Mouse (Mus musculus): ENCODE measurements around the gene Resp18.

Gene Resp18

GRCm38 (mm10) chr1:75278228-75278627, at the start of gene Resp18:
TSS of gene Resp18 (minus strand) at chr1:75278415.
- DNase-seq = no peak

- no peak for DNase-seq
Observed at GRCm38 (mm10) chr1:75327461-75327860, 49.2 kb upstream of the Resp18 start.

- no peak for DNase-seq
Observed at GRCm38 (mm10) chr1:75319166-75319565, 41.0 kb upstream of the Resp18 start.

GRCm38 (mm10) chr1:75318736-75319135, 40.5 kb upstream of the Resp18 start:
- DNase-seq = no peak

- no peak for DNase-seq
Observed at GRCm38 (mm10) chr1:75318301-75318700, 40.1 kb upstream of the Resp18 start.

GRCm38 (mm10) chr1:75317241-75318201, 39.3 kb upstream of the Resp18 start, which contains the start of gene Dnpep:
TSS of gene Dnpep (minus strand) at chr1:75317990.
- peak; percentile 100 for DNase-seq

- peak; percentile 92 to 95 for DNase-seq
Observed at GRCm38 (mm10) chr1:75316861-75317240, 38.6 kb upstream of the Resp18 start.

GRCm38 (mm10) chr1:75315456-75316365, 37.5 kb upstream of the Resp18 start:
- no peak for DNase-seq

GRCm38 (mm10) chr1:75315011-75315410, 36.8 kb upstream of the Resp18 start:
- no peak for DNase-seq

GRCm38 (mm10) chr1:75311694-75312093, 33.5 kb upstream of the Resp18 start:
- DNase-seq = no peak

GRCm38 (mm10) chr1:75304662-75305061, 26.4 kb upstream of the Resp18 start:
- DNase-seq = no peak

- no peak for DNase-seq
Observed at GRCm38 (mm10) chr1:75294294-75294693, 16.1 kb upstream of the Resp18 start.

- no peak for DNase-seq
Observed at GRCm38 (mm10) chr1:75293331-75293701, 15.1 kb upstream of the Resp18 start.

- no peak for DNase-seq
Observed at GRCm38 (mm10) chr1:75292476-75293330, 14.5 kb upstream of the Resp18 start.

GRCm38 (mm10) chr1:75291321-75291720, 13.1 kb upstream of the Resp18 start:
- DNase-seq = no peak

GRCm38 (mm10) chr1:75290582-75290981, 12.4 kb upstream of the Resp18 start:
- DNase-seq = no peak

- no peak for DNase-seq
Observed at GRCm38 (mm10) chr1:75289888-75290431, 11.7 kb upstream of the Resp18 start.

GRCm38 (mm10) chr1:75289376-75289775, 11.2 kb upstream of the Resp18 start:
- DNase-seq = no peak

GRCm38 (mm10) chr1:75284911-75285310, 6.7 kb upstream of the Resp18 start:
- DNase-seq = peak; percentile 49 to 61

- no peak for DNase-seq
Observed at GRCm38 (mm10) chr1:75283017-75283416, 4.8 kb upstream of the Resp18 start.

- no peak for DNase-seq
Observed at GRCm38 (mm10) chr1:75277195-75278188, 723 bp downstream of the Resp18 start.
